Mouse (Mus musculus) midbrain, embryonic 12.5 days (tissue): ENCODE data around the gene Tmem201. TPM values are rescaled to one million over a fixed set of nuclear protein-coding genes. Genes with fewer than 3 reads are reported as not detected.

Source experiments
- ATAC-seq: fragments of 200-750 bp; cut with Nextera tagmentation; 2 replicates; pipeline ENCODE4 v1.8.0; 2017; ENCODE audit warnings: low read depth, moderate TSS enrichment, moderate library complexity; ENCODE audit not compliant: low FRiP score
- H3K27ac ChIP-seq: fragments of 300-500 bp; sonication (generic); replicated peaks from 2 replicates; pipeline ENCODE4 v1.5.1; 2016; ENCODE audit warnings: mild to moderate bottlenecking
- H3K27me3 ChIP-seq: fragments of 300-500 bp; sonication (generic); 2 replicates; pipeline ENCODE4 v1.6.1; 2016; ENCODE audit warnings: mild to moderate bottlenecking
- H3K36me3 ChIP-seq: fragments of 300-500 bp; sonication (generic); 2 replicates; pipeline ENCODE4 v1.6.1; 2016
- H3K4me1 ChIP-seq: fragments of 300-500 bp; sonication (generic); 2 replicates; pipeline ENCODE4 v1.6.1; 2016
- H3K4me2 ChIP-seq: fragments of 300-500 bp; sonication (generic); replicated peaks from 2 replicates; pipeline ENCODE4 v1.6.1; 2016; ENCODE audit warnings: mild to moderate bottlenecking, moderate library complexity
- H3K4me3 ChIP-seq: fragments of 300-500 bp; sonication (generic); 2 replicates; pipeline ENCODE4 v1.5.1; 2016; ENCODE audit warnings: mild to moderate bottlenecking
- H3K9ac ChIP-seq: fragments of 300-500 bp; sonication (generic); replicated peaks from 2 replicates; pipeline ENCODE4 v1.6.1; 2016; ENCODE audit warnings: mild to moderate bottlenecking, moderate library complexity
- H3K9me3 ChIP-seq: fragments of 300-500 bp; sonication (generic); 2 replicates; pipeline ENCODE4 v1.6.1; 2016; ENCODE audit warnings: mild to moderate bottlenecking
- WGBS: fragments of 180-500 bp; shearing (Covaris S2); methylation state at CpG from one replicate; pipeline ENCODE4 v1.1.7; 2016; 5-methylcytosine and 5-hydroxymethylcytosine counted together
- polyA plus RNA-seq: library from polyadenylated mRNA; unstranded; fragments of >200 nt; fragmentation: Nextera tagmentation; extraction: Ambion mirVana; gene quantifications from 2 replicates; pipeline ENCODE4 v1.2.1, GENCODE M21; 2016

The Tmem201 gene
- polyA plus RNA-seq, 1 experiment from 2014 or later, result 39.3 TPM

- Histone ChIP-seq H3K4me2 (no peak overlapping the region), H3K4me3 (no peak overlapping the region), H3K9ac (no peak overlapping the region), H3K9me3 (no peaks in the 10 kb centered on the region), H3K27ac (no peak overlapping the region), H3K36me3 (peaks cover 10% of the 10 kb centered on the region), H3K27me3 (no peaks in the 10 kb centered on the region), H3K4me1 (peaks cover 7% of the 10 kb centered on the region; the same call in 1 of the 2 replicates)
- WGBS, result 24% methylated on average over 5 of the region's 5 CpGs
- peak; percentile 19; the same call in 1 of the 2 replicates for ATAC-seq
Measured at GRCm38 (mm10) chr4:149710510-149710909, 27.3 kb downstream of the Tmem201 start.

GRCm38 (mm10) chr4:149705941-149706340 is 31.9 kb downstream of the Tmem201 start:
- Histone ChIP-seq H3K27ac (no peak overlapping the region), H3K4me2 (no peak overlapping the region), H3K27me3 (peaks cover 6% of the 10 kb centered on the region; the same call in 1 of the 2 replicates), H3K36me3 (no peaks in the 10 kb centered on the region), H3K4me3 (no peak overlapping the region), H3K4me1 (no peaks in the 10 kb centered on the region), H3K9ac (no peak overlapping the region), H3K9me3 (no peaks in the 10 kb centered on the region)
- ATAC-seq, result no peak
- 91% methylated on average over 8 of the region's 8 CpGs for WGBS

- Histone ChIP-seq H3K27me3 (peaks cover 6% of the 10 kb centered on the region; the same call in 1 of the 2 replicates), H3K9me3 (no peaks in the 10 kb centered on the region), H3K4me1 (no peaks in the 10 kb centered on the region), H3K4me3 (no peak overlapping the region), H3K27ac (no peak overlapping the region), H3K36me3 (no peaks in the 10 kb centered on the region), H3K4me2 (no peak overlapping the region), H3K9ac (no peak overlapping the region)
- ATAC-seq, result no peak
- WGBS, result 70% methylated on average over 7 of the region's 7 CpGs
Measured at GRCm38 (mm10) chr4:149705298-149705697, 32.5 kb downstream of the Tmem201 start.

DNA sequence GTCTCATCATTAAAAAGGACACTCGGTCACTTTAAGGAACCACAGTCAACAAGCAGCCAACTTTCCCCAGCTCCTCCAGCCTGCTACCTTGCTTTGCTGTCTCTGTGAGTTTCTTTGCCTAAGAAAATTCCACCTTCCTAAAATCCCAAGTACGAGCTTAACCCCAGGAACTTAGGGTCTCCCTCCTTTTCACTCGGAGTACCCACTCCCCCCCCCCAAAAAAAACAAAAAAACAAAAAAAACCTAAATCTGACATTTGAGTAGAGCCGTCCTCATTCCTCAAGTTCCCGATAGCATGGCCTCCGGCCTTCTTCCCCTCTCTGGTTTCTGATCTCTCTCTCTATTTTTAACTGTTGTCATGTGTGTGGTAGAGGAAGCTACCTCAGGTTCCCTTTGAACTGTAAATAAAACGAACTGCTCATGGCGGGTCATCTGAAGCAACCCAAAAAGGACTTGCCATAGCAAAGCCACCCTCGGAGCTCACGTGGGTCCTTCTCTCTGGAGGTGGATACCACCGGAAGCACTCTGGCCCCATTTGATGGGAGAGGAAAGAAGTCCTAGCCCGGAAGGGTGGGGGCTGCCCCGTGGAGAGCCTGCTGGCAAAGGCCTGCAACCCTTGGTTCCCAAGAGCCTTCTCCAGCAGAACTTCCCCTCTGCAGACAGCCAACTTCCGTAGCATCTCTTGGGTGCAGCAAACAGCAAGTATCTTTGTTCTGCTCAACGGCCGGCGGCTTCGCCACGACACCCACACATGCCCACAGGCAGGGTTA is 35.4 kb downstream of the Tmem201 start, which contains the start of gene Pik3cd:
Gene Pik3cd, minus strand, starts transcription at position 362 of the 770 bp plus-strand sequence.
- no peak within 1 kb of the TSS for H3K4me3 ChIP-seq
- H3K27ac ChIP-seq, result no peak within 1 kb of the TSS
- H3K9me3 ChIP-seq, result no peaks in the 10 kb centered on the region
- H3K4me1 ChIP-seq, result peaks cover 10% of the 10 kb centered on the region
- H3K9ac ChIP-seq, result no peak within 1 kb of the TSS
- no peak within 1 kb of the TSS for H3K4me2 ChIP-seq
- 75% methylated on average over 19 of the region's 19 CpGs for WGBS
- ATAC-seq, result no peak
- H3K27me3 ChIP-seq, result peaks cover 35% of the 10 kb centered on the region
- H3K36me3 ChIP-seq, result no peaks in the 10 kb centered on the region

- WGBS, result 65% methylated on average over 18 of the region's 18 CpGs
- Histone ChIP-seq H3K4me1 (peaks cover 10% of the 10 kb centered on the region), H3K9me3 (no peaks in the 10 kb centered on the region), H3K27ac (no peak overlapping the region), H3K27me3 (peaks cover 42% of the 10 kb centered on the region), H3K36me3 (no peaks in the 10 kb centered on the region), H3K4me3 (no peak overlapping the region), H3K4me2 (no peak overlapping the region), H3K9ac (no peak overlapping the region)
- ATAC-seq, result no peak
Measured at GRCm38 (mm10) chr4:149701426-149702209, 36.2 kb downstream of the Tmem201 start.

- H3K4me1 ChIP-seq, result peaks cover 10% of the 10 kb centered on the region
- H3K4me2 ChIP-seq, result no peak overlapping the region
- H3K9me3 ChIP-seq, result no peaks in the 10 kb centered on the region
- no peaks in the 10 kb centered on the region for H3K36me3 ChIP-seq
- peaks cover 55% of the 10 kb centered on the region for H3K27me3 ChIP-seq
- ATAC-seq, result no peak
- 79% methylated on average over 4 of the region's 4 CpGs for WGBS
- H3K27ac ChIP-seq, result no peak overlapping the region
- H3K4me3 ChIP-seq, result no peak overlapping the region
- H3K9ac ChIP-seq, result no peak overlapping the region
Measured at GRCm38 (mm10) chr4:149699953-149700352, 37.9 kb downstream of the Tmem201 start.

- Histone ChIP-seq H3K36me3 (no peaks in the 10 kb centered on the region), H3K9ac (peak overlapping the region; percentile 52), H3K27ac (no peak overlapping the region), H3K4me2 (peak overlapping the region; percentile 73), H3K27me3 (peaks cover 55% of the 10 kb centered on the region), H3K4me3 (peak overlapping the region; percentile 47), H3K4me1 (peaks cover 10% of the 10 kb centered on the region), H3K9me3 (no peaks in the 10 kb centered on the region)
- WGBS, result under 1% methylated on average over 35 of the region's 35 CpGs
- ATAC-seq, result peak; percentile 74
Measured at GRCm38 (mm10) chr4:149698197-149698821, 39.5 kb downstream of the Tmem201 start.

DNA sequence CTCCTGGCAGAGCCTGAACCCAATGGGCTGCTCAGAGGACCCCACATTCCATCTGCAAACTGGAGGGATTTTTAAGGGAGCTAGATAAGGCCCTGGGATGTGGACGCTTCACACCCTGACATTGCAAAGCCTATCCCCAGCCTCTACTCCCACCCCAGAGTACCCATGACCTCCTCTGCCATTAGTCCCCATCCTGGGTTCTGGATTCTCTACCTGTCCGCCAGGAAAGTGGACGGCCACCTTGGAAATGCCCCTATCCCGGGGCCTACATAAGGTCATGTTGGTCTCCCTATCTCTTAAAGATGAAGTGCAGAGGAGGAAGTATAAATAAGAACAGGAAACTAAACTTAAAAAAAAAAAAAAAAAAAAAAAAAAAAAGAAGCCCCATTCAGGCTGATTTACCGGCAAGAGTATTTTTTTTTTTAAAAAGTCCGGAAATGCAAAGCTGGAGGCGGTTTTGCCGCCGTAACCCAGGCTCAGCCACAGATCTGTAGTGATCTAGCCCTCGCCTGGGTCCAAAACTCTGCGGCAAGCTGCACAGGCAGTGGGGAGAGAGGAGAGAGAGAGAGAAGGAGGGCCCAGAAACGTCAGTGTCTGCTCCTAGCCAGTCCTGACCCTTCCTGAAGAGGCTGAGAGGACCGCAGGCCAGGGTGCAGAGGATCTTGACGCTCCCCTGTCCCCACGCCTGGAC is 40.2 kb downstream of the Tmem201 start:
- Histone ChIP-seq H3K27ac (no peak overlapping the region), H3K4me1 (peaks cover 10% of the 10 kb centered on the region), H3K9me3 (no peaks in the 10 kb centered on the region), H3K9ac (peak overlapping the region; percentile 52), H3K27me3 (peaks cover 53% of the 10 kb centered on the region), H3K36me3 (no peaks in the 10 kb centered on the region), H3K4me2 (peak overlapping the region; percentile 73), H3K4me3 (peak overlapping the region; percentile 47)
- ATAC-seq, result peak; percentile 9
- WGBS, result 24% methylated on average over 14 of the region's 15 CpGs

- Histone ChIP-seq H3K4me2 (no peak overlapping the region), H3K27ac (no peak overlapping the region), H3K36me3 (no peaks in the 10 kb centered on the region), H3K4me3 (no peak overlapping the region), H3K9me3 (no peaks in the 10 kb centered on the region), H3K9ac (no peak overlapping the region), H3K4me1 (peaks cover 10% of the 10 kb centered on the region), H3K27me3 (peaks cover 49% of the 10 kb centered on the region)
- WGBS, result 41% methylated on average over 16 of the region's 16 CpGs
- ATAC-seq, result no peak
Measured at GRCm38 (mm10) chr4:149696189-149696971, 41.5 kb downstream of the Tmem201 start.

- Histone ChIP-seq H3K4me2 (no peak overlapping the region), H3K9ac (no peak overlapping the region), H3K36me3 (no peaks in the 10 kb centered on the region), H3K9me3 (no peaks in the 10 kb centered on the region), H3K27me3 (peaks cover 10% of the 10 kb centered on the region), H3K4me1 (no peaks in the 10 kb centered on the region), H3K4me3 (no peak overlapping the region), H3K27ac (no peak overlapping the region)
- 70% methylated on average over 8 of the region's 8 CpGs for WGBS
- ATAC-seq, result no peak
Measured at GRCm38 (mm10) chr4:149691368-149691767, 46.5 kb downstream of the Tmem201 start.

DNA sequence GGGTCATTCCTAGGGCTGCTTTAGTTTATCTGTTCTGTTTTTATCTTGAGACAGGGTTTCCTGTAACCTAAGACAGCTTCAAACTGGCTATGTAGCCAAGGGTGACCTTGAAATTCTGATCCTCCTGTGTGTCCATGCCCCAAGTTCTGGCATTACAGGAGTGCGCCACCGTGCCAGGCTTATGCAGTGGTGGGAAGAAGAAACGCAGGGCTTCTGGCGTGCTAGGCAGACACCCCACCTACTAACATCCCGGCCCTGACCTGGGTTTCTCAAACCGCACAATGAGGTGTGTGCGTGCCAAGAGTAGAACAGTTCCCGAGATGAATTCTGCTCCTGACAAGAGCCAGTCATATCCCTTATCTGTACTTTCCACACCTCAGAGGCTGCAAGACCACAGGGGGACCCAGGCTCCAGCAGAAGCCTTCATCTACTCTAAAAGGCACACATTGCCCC is 47.0 kb downstream of the Tmem201 start:
- ATAC-seq, result no peak
- WGBS, result 95% methylated on average over 8 of the region's 8 CpGs
- H3K36me3 ChIP-seq, result no peaks in the 10 kb centered on the region
- no peak overlapping the region for H3K9ac ChIP-seq
- no peaks in the 10 kb centered on the region for H3K9me3 ChIP-seq
- H3K4me2 ChIP-seq, result no peak overlapping the region
- no peak overlapping the region for H3K27ac ChIP-seq
- no peak overlapping the region for H3K4me3 ChIP-seq
- no peaks in the 10 kb centered on the region for H3K4me1 ChIP-seq
- H3K27me3 ChIP-seq, result peaks cover 5% of the 10 kb centered on the region
